Mouse (Mus musculus) embryonic facial prominence, embryonic 11.5 days (tissue): Measurements from ENCODE around the gene Rnf216. TPM values are rescaled to one million over a fixed set of nuclear protein-coding genes. Genes with fewer than 3 reads are reported as not detected.

ENCODE experiments used
- ATAC-seq: fragments of 200-750 bp; cut with Nextera tagmentation; replicated peaks from 2 replicates; pipeline ENCODE4 v1.8.0; 2017; ENCODE audit warnings: low read depth; ENCODE audit not compliant: insufficient number of reproducible peaks, low FRiP score, low TSS enrichment
- DNase-seq: peaks from one replicate; pipeline ENCODE4 v3.0.0-alpha.2; 2015; ENCODE audit warnings: low spot score
- H3K27ac ChIP-seq: fragments of 300-500 bp; sonication (generic); replicated peaks from 2 replicates; pipeline ENCODE4 v1.5.1; 2014; ENCODE audit warnings: mild to moderate bottlenecking, low read depth, low read length, control low read depth
- H3K27me3 ChIP-seq: fragments of 300-500 bp; sonication (generic); 2 replicates; pipeline ENCODE4 v1.6.1; 2014; ENCODE audit warnings: mild to moderate bottlenecking, low read length, moderate library complexity, mixed read lengths; ENCODE audit not compliant: control insufficient read depth, insufficient read depth
- H3K36me3 ChIP-seq: fragments of 300-500 bp; sonication (generic); replicated peaks from 2 replicates; pipeline ENCODE4 v1.6.1; 2014; ENCODE audit warnings: low read depth, mild to moderate bottlenecking, low read length, moderate library complexity, mixed read lengths; ENCODE audit not compliant: control insufficient read depth, insufficient read depth
- H3K4me1 ChIP-seq: fragments of 300-500 bp; sonication (generic); 2 replicates; pipeline ENCODE4 v1.6.1; 2014; ENCODE audit warnings: low read length, mixed read lengths; ENCODE audit not compliant: control insufficient read depth, insufficient read depth
- H3K4me2 ChIP-seq: fragments of 300-500 bp; sonication (generic); 2 replicates; pipeline ENCODE4 v1.6.1; 2014; ENCODE audit warnings: low read depth, mild to moderate bottlenecking, control low read depth, low read length, moderate library complexity
- H3K4me3 ChIP-seq: fragments of 300-500 bp; sonication (generic); 2 replicates; pipeline ENCODE4 v1.5.1; 2014; ENCODE audit warnings: low read depth, low read length, control low read depth
- H3K9ac ChIP-seq: fragments of 300-500 bp; sonication (generic); replicated peaks from 2 replicates; pipeline ENCODE4 v1.6.1; 2014; ENCODE audit warnings: mild to moderate bottlenecking, control low read depth, low read length
- H3K9me3 ChIP-seq: fragments of 300-500 bp; sonication (generic); replicated peaks from 2 replicates; pipeline ENCODE4 v1.6.1; 2016; ENCODE audit warnings: mild to moderate bottlenecking, low read length, inconsistent platforms, mixed read lengths; ENCODE audit not compliant: control insufficient read depth
- WGBS: fragments of 180-500 bp; shearing (Covaris S2); extraction: QIAGEN DNeasy Blood & Tissue Kit; methylation state at CpG from one replicate; pipeline ENCODE4 v1.1.7; 2014; 5-methylcytosine and 5-hydroxymethylcytosine counted together
- polyA plus RNA-seq: library from polyadenylated mRNA; unstranded; fragments of >200 nt; fragmentation: Nextera tagmentation; extraction: Ambion mirVana; gene quantifications from 2 replicates; pipeline ENCODE4 v1.2.1, GENCODE M21; 2014

The Rnf216 gene
- polyA plus RNA-seq, 1 experiment from 2014 or later: 35.6 TPM

DNA sequence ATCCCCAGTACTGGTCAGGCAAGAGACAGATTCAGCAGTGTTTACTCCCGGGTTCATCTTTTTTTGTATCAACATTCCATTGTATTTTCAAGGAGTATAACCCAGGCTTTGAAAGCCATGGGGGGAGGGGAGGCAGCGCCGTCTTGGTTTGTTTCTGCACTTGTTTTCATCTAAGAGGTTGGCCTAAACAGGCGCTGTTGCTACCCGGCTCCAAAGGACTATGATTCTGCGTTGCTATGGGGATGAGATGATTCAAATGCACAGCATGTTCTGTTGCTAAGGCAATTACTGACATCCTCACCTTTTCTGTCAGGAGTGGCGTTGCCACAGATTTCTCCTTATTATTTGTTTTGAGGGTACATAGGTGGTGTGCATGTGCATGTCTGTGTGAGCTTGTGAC is 12.8 kb upstream of the Rnf216 start:
- H3K4me1 ChIP-seq: no peaks in the 10 kb centered on the region
- no peak overlapping the region for H3K4me3 ChIP-seq
- H3K4me2 ChIP-seq: no peak overlapping the region
- ATAC-seq (no peak), DNase-seq (no peak)
- H3K27ac ChIP-seq: no peak overlapping the region
- H3K36me3 ChIP-seq: no peaks in the 10 kb centered on the region
- 68% methylated on average over 7 of the region's 7 CpGs for WGBS
- H3K27me3 ChIP-seq: no peaks in the 10 kb centered on the region
- no peaks in the 10 kb centered on the region for H3K9me3 ChIP-seq
- no peak overlapping the region for H3K9ac ChIP-seq

DNA sequence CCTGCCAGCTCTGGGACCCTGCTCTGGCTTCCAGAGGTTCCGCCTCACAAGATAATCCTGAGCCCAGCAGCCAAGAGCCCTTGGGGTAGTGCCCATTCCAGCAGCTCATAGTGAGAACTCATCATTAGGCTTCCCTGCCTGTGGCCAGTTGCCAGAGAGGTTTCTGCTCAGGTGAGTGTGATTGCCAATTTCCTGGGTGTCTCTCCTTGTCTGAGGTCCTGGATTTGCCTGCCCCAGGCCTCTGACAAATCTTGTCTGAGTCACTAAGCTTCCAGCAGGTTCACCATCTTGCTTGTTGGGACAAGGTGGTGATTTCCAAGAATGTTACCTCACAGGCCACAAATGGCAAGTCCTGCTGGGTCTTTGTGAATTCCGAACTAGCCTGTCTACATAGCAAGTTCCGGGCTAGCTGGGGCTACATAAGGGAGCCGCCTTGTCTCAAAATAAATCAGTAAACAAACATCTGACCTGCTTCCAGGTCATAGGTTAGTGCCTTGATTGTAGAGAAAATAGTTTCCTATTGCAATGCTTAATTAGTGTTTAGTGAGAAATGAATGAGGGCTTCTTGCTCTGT is 12.1 kb upstream of the Rnf216 start:
- DNase-seq (no peak), ATAC-seq (no peak)
- Histone ChIP-seq H3K9me3 (no peaks in the 10 kb centered on the region), H3K27ac (no peak overlapping the region), H3K4me3 (no peak overlapping the region), H3K4me1 (no peaks in the 10 kb centered on the region), H3K9ac (no peak overlapping the region), H3K4me2 (no peak overlapping the region), H3K27me3 (no peaks in the 10 kb centered on the region), H3K36me3 (no peaks in the 10 kb centered on the region)
- WGBS: 81% methylated on average over 4 of the region's 4 CpGs

DNA sequence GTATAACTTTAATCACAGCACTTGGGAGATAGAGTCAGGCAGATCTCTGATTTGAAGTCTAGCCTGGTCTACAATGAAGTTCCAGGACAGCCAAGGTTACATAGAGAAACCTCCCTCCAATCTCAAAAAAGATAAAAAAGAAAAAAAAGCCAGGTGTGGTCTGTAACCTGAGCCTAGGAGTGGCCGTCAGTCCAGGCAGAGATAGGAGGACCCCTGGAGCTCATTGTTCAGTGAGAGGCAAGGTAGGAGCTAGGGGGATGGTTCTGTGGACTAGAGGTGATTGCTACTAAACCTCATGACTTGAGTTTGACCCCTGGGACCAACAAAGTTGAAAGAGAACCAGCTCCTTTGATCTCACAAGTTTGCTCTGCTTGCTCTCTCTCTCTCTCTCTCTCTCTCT is 9.9 kb upstream of the Rnf216 start:
- Histone ChIP-seq H3K27me3 (no peaks in the 10 kb centered on the region), H3K4me2 (no peak overlapping the region), H3K9me3 (no peaks in the 10 kb centered on the region), H3K36me3 (no peaks in the 10 kb centered on the region), H3K27ac (no peak overlapping the region), H3K4me1 (no peaks in the 10 kb centered on the region), H3K4me3 (no peak overlapping the region), H3K9ac (no peak overlapping the region)
- DNase-seq (no peak), ATAC-seq (no peak)
- WGBS: 29% methylated on average over 1 of the region's 1 CpGs

DNA sequence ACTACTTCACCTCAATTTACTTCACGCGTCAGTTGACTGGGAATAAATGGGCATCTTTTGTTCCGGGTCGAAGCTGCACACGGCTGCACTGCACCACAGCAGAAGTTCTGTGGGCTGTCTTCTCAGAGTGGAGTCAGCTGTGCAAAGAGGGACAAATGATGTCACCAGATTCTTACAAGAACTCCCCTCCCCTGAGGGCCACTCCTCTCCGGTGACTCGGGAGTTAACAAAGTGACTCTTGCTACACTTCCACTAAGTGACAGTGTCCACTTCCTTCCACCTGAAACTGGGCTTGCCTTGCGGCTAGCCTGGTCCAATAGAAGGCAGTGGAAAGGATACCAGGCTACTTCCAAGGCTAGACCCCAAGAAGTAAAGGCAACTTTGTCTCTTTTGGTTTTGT is 9.3 kb upstream of the Rnf216 start:
- Histone ChIP-seq H3K27me3 (no peaks in the 10 kb centered on the region), H3K4me1 (no peaks in the 10 kb centered on the region), H3K9me3 (no peaks in the 10 kb centered on the region), H3K4me3 (no peak overlapping the region), H3K36me3 (no peaks in the 10 kb centered on the region), H3K9ac (no peak overlapping the region), H3K4me2 (no peak overlapping the region), H3K27ac (no peak overlapping the region)
- 81% methylated on average over 8 of the region's 8 CpGs for WGBS
- DNase-seq: no peak
- no peak for ATAC-seq

DNA sequence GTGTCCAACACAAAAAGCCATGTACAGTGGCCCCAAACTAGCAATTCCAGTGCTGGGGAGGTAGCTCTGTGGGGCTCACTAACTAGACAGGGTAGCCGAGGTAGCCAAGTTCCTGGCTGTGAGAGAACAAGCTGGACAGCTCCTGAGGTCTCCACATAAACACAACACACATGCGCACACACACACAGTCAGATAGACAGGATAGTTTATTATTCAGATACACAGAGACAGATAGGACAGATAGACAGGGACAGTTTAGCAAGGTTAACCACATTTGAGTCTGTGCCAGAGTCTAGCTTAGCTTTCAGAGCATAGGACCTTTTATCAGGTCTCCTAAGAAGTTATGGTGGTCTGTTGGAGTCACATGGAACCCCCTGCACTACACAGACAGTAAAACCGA is 6.0 kb downstream of the Rnf216 start:
- 96% methylated on average over 3 of the region's 3 CpGs for whole genome bisulfite sequencing
- Histone ChIP-seq H3K27ac (no peak overlapping the region), H3K9ac (no peak overlapping the region), H3K9me3 (no peaks in the 10 kb centered on the region), H3K4me1 (no peaks in the 10 kb centered on the region), H3K4me3 (no peak overlapping the region), H3K36me3 (no peaks in the 10 kb centered on the region), H3K4me2 (no peak overlapping the region), H3K27me3 (no peaks in the 10 kb centered on the region)
- DNase-seq (no peak), ATAC-seq (no peak)

DNA sequence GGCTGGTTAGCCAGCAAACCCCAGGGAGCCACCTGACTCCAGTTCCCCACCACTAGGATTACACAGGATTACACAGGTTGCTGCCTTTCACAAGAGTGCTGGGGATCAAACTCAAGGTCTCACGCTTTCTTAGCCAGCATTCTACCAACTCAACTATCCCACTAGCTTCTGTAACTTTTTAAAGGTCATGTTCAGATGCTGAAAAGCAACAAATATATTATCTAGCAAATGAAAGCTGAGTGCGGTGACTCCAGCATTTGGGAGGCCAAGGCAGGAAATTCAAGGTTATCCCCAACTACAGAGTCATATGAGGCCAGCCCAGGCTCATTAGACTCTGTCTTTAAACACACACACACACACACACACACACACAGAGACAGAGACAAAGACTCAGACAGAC is 9.6 kb downstream of the Rnf216 start:
- WGBS: 84% methylated on average over 2 of the region's 2 CpGs
- H3K4me2 ChIP-seq: no peak overlapping the region
- no peak for DNase-seq

DNA sequence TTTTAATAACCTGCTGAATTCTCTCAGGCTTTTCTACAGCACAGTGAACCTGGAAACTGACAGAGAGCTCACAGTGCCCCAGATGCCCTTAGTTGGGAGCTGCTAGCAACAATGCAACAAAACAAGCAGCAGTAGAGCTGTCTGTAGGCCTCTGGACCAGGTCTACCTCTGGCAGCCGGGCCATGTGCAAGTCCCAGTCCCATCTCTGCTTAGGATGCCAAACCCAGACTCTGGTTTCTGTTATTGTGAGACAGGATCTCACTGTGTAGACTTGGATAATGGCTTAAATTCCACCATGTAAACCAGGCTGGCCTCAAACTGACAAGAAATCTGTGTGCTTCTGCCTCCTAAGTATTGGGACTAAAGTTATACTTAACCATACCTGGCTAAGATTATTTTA is 11.2 kb downstream of the Rnf216 start:
- Histone ChIP-seq H3K9ac (no peak overlapping the region), H3K4me1 (no peaks in the 10 kb centered on the region), H3K4me2 (no peak overlapping the region), H3K4me3 (no peak overlapping the region), H3K9me3 (no peaks in the 10 kb centered on the region), H3K27ac (no peak overlapping the region), H3K27me3 (no peaks in the 10 kb centered on the region), H3K36me3 (no peaks in the 10 kb centered on the region)
- DNase-seq (no peak), ATAC-seq (no peak)
- WGBS: 88% methylated on average over 1 of the region's 1 CpGs

More for the DNA sequence above, 9.6 kb downstream of the Rnf216 start:
- Histone ChIP-seq H3K9me3 (no peaks in the 10 kb centered on the region), H3K4me3 (no peak overlapping the region), H3K9ac (no peak overlapping the region), H3K4me1 (no peaks in the 10 kb centered on the region), H3K36me3 (no peaks in the 10 kb centered on the region), H3K27ac (no peak overlapping the region), H3K27me3 (no peaks in the 10 kb centered on the region)
- no peak for ATAC-seq

DNA sequence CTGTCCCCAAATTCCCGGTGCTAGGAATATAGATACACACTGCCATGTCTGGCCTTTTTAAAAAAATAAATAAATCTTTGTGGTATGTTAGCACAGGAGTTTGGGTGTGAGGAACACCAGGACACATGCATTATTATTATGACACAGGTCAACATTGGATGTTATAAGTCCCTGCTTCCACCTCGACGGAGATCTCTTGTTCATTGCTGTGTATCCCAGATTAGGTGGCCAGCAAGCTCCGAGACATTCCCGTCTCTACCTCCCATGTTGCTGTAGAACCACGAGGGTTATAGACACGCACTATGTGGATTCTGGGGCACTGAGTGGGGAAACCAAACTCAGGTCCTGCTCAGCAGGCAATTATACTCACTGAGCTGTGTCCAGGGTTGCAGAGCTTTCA is 17.5 kb downstream of the Rnf216 start:
- no peaks in the 10 kb centered on the region for H3K27me3 ChIP-seq
- DNase-seq (no peak), ATAC-seq (no peak)
- H3K4me2 ChIP-seq: no peak overlapping the region
- WGBS: 88% methylated on average over 7 of the region's 7 CpGs
- H3K9ac ChIP-seq: no peak overlapping the region
- no peaks in the 10 kb centered on the region for H3K9me3 ChIP-seq
- H3K4me1 ChIP-seq: no peaks in the 10 kb centered on the region
- H3K27ac ChIP-seq: no peak overlapping the region
- H3K36me3 ChIP-seq: no peaks in the 10 kb centered on the region; the same call in 1 of the 2 replicates
- H3K4me3 ChIP-seq: no peak overlapping the region
